Mouse (Mus musculus) CD4-positive, CD25-positive, alpha-beta regulatory T cell, adult 4 months (primary cell): ENCODE measurements around the gene Dnajc15. TPM values are rescaled to one million over a fixed set of nuclear protein-coding genes. Genes with fewer than 3 reads are reported as not detected.

Source experiments
- ATAC-seq: one replicate; pipeline ENCODE4 v1.8.0; 2017
- polyA plus RNA-seq, 2 experiments: library from polyadenylated mRNA; unstranded; fragments of 100-300 nt; shearing (Covaris generic); gene quantifications; one replicate each; pipeline ENCODE4 v1.2.1; 2017

Dnajc15 gene
- polyA plus RNA-seq, 2 experiments from 2014 or later, result 76.0 to 120 TPM

DNA sequence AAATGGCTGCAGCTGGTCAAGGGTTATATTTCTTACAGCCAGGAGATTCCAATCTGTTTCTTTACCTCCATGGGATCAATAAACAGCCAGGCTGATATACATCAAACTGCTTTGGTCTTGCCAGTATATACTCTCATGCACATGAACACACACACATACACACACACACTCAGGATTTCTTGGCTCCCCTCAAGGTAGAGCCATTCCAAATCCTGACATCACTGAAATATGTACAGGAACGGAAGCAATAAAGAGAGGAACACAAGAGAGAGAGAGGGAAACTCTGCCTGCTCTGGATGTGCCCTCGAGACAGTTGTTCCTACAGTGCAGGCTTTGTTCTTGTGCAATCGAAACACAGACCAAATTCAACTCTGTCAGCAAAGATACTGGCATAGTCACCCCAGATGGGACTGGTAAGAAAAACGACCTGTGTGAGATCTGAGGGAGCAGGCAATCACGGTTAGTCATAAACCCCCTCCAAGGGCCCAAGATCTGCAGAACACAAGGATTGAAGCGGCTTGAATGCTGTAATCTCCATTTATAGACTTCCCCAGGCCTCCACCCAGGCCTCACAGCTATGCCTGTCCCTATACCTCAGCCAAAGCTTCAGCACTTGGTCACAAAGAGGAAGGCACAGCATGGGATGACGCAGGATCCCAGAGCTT lies 80.5 kb downstream of the Dnajc15 start:
- no peak for ATAC-seq

DNA sequence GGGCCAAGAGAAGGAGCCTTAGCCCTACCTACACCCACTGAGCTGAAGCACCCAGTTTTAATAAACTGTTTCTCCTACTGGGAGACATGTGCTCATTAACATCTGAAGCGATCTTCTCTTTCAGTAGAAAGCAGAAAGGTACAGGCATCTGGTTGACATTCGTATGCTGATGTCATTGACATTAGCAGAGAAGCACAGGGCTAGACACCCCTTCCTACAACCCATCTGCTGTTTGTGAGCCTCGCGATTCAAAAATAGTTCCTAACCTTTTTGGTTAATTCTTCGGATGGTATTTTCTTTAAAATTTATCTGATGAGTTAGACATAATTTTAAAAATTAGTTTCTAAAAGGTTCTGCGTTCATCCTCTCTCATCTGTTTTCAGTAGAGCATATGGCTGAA lies 81.9 kb downstream of the Dnajc15 start:
- no peak for ATAC-seq

DNA sequence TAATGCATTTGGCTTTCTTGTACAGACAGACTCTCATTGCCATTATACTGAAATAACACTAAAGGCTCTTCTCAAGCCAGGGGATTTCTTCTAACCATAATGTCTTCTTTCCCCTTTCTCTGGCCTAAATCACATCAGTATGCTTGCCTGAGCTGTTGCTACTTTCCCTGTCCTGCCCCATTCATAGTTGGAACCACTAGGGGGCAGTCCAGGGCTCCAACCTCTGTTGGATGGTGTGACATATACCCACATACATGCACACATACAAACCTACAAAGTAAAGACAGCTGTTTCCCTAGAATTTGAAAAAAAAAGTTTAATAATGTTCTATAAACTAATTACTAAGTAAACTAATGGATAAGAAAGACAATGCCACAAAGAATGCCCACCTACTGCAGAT lies 91.7 kb downstream of the Dnajc15 start:
- peak; percentile 37 for ATAC-seq

DNA sequence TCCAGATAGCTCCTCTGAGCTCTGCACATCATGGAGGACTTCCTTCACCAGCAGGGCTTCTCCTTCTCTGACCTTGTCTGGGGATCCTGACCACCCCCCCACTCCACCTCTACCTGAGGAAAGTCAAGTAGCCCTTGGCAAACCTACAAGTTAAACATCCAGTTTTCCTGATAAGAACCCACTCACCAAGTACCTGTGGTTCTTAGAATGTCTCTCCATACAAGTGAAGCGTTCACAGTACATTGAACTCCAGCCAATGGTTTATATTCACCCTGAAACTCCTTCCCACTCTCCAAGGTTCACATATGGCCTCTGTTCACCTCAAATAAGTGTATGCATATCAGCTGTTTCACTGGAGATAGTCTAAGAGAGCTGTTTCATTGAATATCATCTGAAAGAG lies 97.6 kb downstream of the Dnajc15 start:
- no peak for ATAC-seq

DNA sequence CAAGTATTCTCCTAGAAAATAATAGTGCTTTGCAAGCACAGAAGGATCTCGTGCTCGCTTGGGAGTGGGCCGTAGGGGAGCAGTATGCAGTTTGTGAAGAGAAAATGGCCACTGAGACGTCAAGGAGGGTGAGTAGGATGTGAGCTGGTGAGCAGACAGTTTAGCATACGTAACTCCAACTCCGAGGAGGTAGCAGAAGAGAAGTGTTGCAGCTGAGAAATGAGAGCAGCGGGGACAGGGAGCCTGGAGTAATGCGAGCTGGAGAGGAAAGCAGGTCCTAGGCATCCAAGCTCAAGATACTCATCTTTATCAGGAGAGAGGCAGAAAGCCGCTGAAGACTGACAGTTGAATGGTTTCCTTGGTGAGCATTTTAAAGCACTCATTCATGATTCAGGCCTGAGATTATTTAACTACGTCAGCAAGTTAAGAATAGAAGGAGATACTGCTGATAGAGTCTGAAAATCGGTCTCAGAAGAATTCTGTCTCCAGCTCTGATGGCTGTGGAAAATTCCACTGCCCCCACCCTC lies 98.9 kb downstream of the Dnajc15 start:
- no peak for ATAC-seq

DNA sequence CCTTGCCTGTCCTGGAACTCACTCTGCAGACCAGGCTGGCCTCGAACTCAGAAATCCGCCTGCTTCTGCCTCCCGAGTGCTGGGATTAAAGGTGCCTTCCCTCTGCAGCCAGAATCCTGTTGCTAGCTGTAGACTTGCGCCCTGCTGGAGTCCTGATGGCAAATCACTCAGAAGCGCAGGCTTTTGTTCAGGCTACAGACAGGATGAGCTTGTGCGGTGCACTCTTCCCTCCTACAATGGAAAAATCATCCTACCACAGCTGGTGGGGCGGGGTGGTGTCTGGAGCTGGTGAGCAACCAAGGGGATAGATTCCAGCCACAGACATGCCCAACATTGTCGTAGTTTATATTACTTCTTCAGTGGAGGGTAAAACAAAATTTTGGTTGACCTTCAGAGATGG lies 101.6 kb downstream of the Dnajc15 start:
- no peak for ATAC-seq

DNA sequence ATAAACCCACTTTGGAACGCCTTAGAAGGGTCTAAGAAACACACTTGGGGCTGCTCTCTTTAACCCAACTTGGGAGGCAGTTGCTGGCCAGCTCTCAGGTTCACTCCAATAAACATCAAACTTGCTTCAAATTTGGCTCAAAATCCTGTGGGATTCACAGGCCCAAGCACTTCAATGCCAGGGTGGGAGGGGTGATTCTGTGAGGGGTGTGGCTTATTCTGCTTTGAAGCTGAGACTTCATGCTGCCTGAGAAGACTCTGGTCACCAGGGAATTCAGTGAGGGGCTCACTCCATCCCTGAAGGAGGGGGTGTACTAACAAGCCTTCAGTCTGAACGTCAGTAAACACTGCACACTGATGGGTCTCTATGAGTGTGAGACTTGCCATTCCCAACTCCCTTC lies 103.3 kb downstream of the Dnajc15 start:
- ATAC-seq, result no peak

Other genes starting within 250 kb of the Dnajc15 start
- 100 to 1,000 TPM in 1 of 2 experiments, 10 to 100 TPM in 1; 97.6 to 108 TPM for gene Epsti1, start 29.1 kb upstream of the Dnajc15 start, polyA plus RNA-seq
- not detected for gene Fam216b, start 213.9 kb upstream of the Dnajc15 start, polyA plus RNA-seq